Mouse (Mus musculus): ENCODE results near the gene Dld. TPM values are rescaled to one million over a fixed set of nuclear protein-coding genes. Genes with fewer than 3 reads are reported as not detected.

The Dld gene
- total and polyA plus RNA-seq, 2 experiments from 2014 or later: 39.5 to 128 TPM

DNA sequence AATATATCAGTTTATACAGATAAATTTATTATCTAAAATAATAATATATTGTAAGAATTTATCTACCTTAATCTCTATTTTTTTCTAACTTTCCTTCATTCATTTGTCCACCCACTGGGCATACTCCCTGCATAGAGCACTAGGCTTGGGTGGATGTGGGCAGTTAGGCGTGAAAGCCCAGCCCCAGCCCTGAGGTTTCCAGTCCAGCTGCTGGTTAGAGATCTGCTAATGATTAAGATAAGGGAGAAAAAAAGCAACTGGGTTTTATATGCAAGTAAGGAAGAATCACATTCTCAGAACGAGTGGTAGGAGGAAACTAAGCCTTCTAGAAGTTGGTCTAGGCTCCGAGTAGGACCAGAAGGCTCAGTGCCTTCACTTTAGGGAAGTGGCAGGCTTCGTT lies 55.2 kb downstream of the Dld start:
- Histone ChIP-seq H3K4me1 (ENCODE audit: insufficient read depth, low read length) (no peaks in the 10 kb centered on the region), H3K4me3 (ENCODE audit: low read length) (no peak overlapping the region), H3K27me3 (ENCODE audit: insufficient read depth, low read length) (no peaks in the 10 kb centered on the region), H3K9ac (replicated peaks; ENCODE audit: low read length) (no peak overlapping the region), H3K4me2 (ENCODE audit: low read depth, low read length) (no peak overlapping the region), H3K36me3 (ENCODE audit: insufficient read depth, low read length) (no peaks in the 10 kb centered on the region), H3K9me3 (ENCODE audit: low read length) (no peaks in the 10 kb centered on the region), H3K27ac (no peak overlapping the region)
- no peak for TF ChIP-seq CTCF (IDR thresholded peaks at IDR 0.05; ENCODE audit: low read depth)
- ATAC-seq: no peak
- no peak for DNase-seq (ENCODE audit: low spot score)
- WGBS: 85% methylated on average over 4 of the region's 4 CpGs

GRCm38 (mm10) chr12:31295505-31295904 lies 55.7 kb downstream of the Dld start:
- no peak for DNase-seq (ENCODE audit: low spot score)
- Histone ChIP-seq H3K9me3 (ENCODE audit: low read length) (no peaks in the 10 kb centered on the region), H3K4me2 (ENCODE audit: low read depth, low read length) (no peak overlapping the region), H3K4me3 (ENCODE audit: low read length) (no peak overlapping the region), H3K27me3 (ENCODE audit: insufficient read depth, low read length) (no peaks in the 10 kb centered on the region), H3K27ac (no peak overlapping the region), H3K9ac (replicated peaks; ENCODE audit: low read length) (no peak overlapping the region), H3K36me3 (ENCODE audit: insufficient read depth, low read length) (no peaks in the 10 kb centered on the region), H3K4me1 (ENCODE audit: insufficient read depth, low read length) (no peaks in the 10 kb centered on the region)
- WGBS: 75% methylated on average over 3 of the region's 3 CpGs
- no peak for TF ChIP-seq CTCF (IDR thresholded peaks at IDR 0.05; ENCODE audit: low read depth)
- ATAC-seq: no peak

- H3K27me3 ChIP-seq (ENCODE audit: insufficient read depth, low read length): no peaks in the 10 kb centered on the region
- no peak overlapping the region for H3K9ac ChIP-seq (replicated peaks; ENCODE audit: low read length)
- TF ChIP-seq CTCF (IDR thresholded peaks at IDR 0.05; ENCODE audit: low read depth): no peak
- ATAC-seq (no peak), DNase-seq (ENCODE audit: low spot score) (no peak)
- no peaks in the 10 kb centered on the region for H3K9me3 ChIP-seq (ENCODE audit: low read length)
- H3K36me3 ChIP-seq (ENCODE audit: insufficient read depth, low read length): no peaks in the 10 kb centered on the region
- H3K27ac ChIP-seq: no peak overlapping the region
- H3K4me2 ChIP-seq (ENCODE audit: low read depth, low read length): no peak overlapping the region
- 85% methylated on average over 11 of the region's 11 CpGs for WGBS
- no peak overlapping the region for H3K4me3 ChIP-seq (ENCODE audit: low read length)
- no peaks in the 10 kb centered on the region for H3K4me1 ChIP-seq (ENCODE audit: insufficient read depth, low read length)
These were observed 56.3 kb downstream of the Dld start for GRCm38 (mm10) chr12:31294996-31295395.

- Histone ChIP-seq H3K36me3 (ENCODE audit: insufficient read depth, low read length) (no peaks in the 10 kb centered on the region), H3K27ac (no peak overlapping the region), H3K4me2 (ENCODE audit: low read depth, low read length) (no peak overlapping the region), H3K9ac (replicated peaks; ENCODE audit: low read length) (no peak overlapping the region), H3K4me1 (ENCODE audit: insufficient read depth, low read length) (no peaks in the 10 kb centered on the region), H3K27me3 (ENCODE audit: insufficient read depth, low read length) (no peaks in the 10 kb centered on the region), H3K4me3 (ENCODE audit: low read length) (no peak overlapping the region), H3K9me3 (ENCODE audit: low read length) (no peaks in the 10 kb centered on the region)
- ATAC-seq: 0 out of 2 replicates have a peak, but pooled peaks have one; percentile 27
- no peak for DNase-seq (ENCODE audit: low spot score)
- TF ChIP-seq CTCF (IDR thresholded peaks at IDR 0.05; ENCODE audit: low read depth): no peak
- WGBS: 62% methylated on average over 10 of the region's 10 CpGs
These were observed 56.7 kb downstream of the Dld start for GRCm38 (mm10) chr12:31294526-31294925.

DNA sequence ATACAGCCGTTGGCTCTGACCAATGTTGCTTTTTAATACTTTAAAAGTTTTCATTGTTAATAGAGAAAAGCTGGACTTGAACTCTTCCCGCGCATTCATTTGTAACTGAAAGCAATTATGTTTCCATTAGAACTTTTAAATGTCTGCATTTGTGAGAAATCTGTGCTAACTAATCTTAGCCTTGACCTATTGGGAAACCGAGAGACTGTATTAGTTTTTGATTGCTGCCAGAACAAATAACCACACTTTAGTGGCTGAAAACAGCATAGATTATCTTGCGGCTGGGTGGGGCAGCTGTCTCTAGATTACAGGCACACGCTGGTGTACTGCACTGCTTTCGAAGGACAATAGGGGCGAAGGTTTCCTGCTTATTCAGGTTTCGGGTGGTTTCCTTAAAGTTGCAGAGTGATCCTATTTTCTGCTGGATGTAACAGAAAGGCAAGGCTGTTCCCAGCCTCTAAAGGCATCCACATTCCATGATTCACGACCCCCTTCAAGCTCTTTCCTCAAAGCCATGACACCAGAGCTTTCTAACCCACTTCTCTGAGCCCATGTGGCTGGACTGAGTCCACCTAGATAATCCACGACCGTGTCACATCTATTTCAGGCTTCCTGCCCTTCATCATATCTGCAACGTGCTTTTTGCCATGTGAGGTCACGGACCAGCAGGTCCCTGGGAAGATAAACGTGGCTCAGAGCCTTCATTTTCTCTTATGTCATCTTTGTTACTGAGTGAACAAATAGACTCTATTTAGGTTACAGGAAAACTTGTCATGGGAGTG lies 57.7 kb downstream of the Dld start:
- Histone ChIP-seq H3K4me3 (ENCODE audit: low read length) (no peak overlapping the region), H3K9ac (replicated peaks; ENCODE audit: low read length) (no peak overlapping the region), H3K9me3 (ENCODE audit: low read length) (no peaks in the 10 kb centered on the region), H3K36me3 (ENCODE audit: insufficient read depth, low read length) (no peaks in the 10 kb centered on the region), H3K4me2 (ENCODE audit: low read depth, low read length) (no peak overlapping the region), H3K27ac (no peak overlapping the region), H3K4me1 (ENCODE audit: insufficient read depth, low read length) (no peaks in the 10 kb centered on the region), H3K27me3 (ENCODE audit: insufficient read depth, low read length) (no peaks in the 10 kb centered on the region)
- no peak for TF ChIP-seq CTCF (IDR thresholded peaks at IDR 0.05; ENCODE audit: low read depth)
- 75% methylated on average over 15 of the region's 15 CpGs for WGBS
- ATAC-seq: no peak
- DNase-seq (ENCODE audit: low spot score): no peak

- Histone ChIP-seq H3K4me1 (ENCODE audit: insufficient read depth, low read length) (no peaks in the 10 kb centered on the region), H3K27me3 (ENCODE audit: insufficient read depth, low read length) (no peaks in the 10 kb centered on the region), H3K4me2 (ENCODE audit: low read depth, low read length) (no peak overlapping the region), H3K9me3 (ENCODE audit: low read length) (no peaks in the 10 kb centered on the region), H3K4me3 (ENCODE audit: low read length) (no peak overlapping the region), H3K27ac (no peak overlapping the region), H3K36me3 (ENCODE audit: insufficient read depth, low read length) (no peaks in the 10 kb centered on the region), H3K9ac (replicated peaks; ENCODE audit: low read length) (no peak overlapping the region)
- WGBS: 58% methylated on average over 3 of the region's 3 CpGs
- TF ChIP-seq CTCF (IDR thresholded peaks at IDR 0.05; ENCODE audit: low read depth): no peak
- DNase-seq (ENCODE audit: low spot score): no peak
- peak; percentile 64; the same call in 1 of the 2 replicates for ATAC-seq
These were observed 60.3 kb downstream of the Dld start for GRCm38 (mm10) chr12:31290951-31291350.

- TF ChIP-seq CTCF (IDR thresholded peaks at IDR 0.05; ENCODE audit: low read depth): no peak
- 87% methylated on average over 10 of the region's 10 CpGs for WGBS
- no peak overlapping the region for H3K4me2 ChIP-seq (ENCODE audit: low read depth, low read length)
- DNase-seq (ENCODE audit: low spot score) (no peak), ATAC-seq (no peak)
- no peak overlapping the region for H3K27ac ChIP-seq
- H3K9ac ChIP-seq (replicated peaks; ENCODE audit: low read length): no peak overlapping the region
- H3K36me3 ChIP-seq (ENCODE audit: insufficient read depth, low read length): no peaks in the 10 kb centered on the region
- H3K27me3 ChIP-seq (ENCODE audit: insufficient read depth, low read length): no peaks in the 10 kb centered on the region
- no peaks in the 10 kb centered on the region for H3K9me3 ChIP-seq (ENCODE audit: low read length)
- H3K4me1 ChIP-seq (ENCODE audit: insufficient read depth, low read length): no peaks in the 10 kb centered on the region
- H3K4me3 ChIP-seq (ENCODE audit: low read length): no peak overlapping the region
These were observed 62.2 kb downstream of the Dld start for GRCm38 (mm10) chr12:31289046-31289445.
